Mouse (Mus musculus): Measurements from ENCODE around the gene Amotl1. TPM values are rescaled to one million over a fixed set of nuclear protein-coding genes. Genes with fewer than 3 reads are reported as not detected.

Gene Amotl1
- polyA plus RNA-seq, 1 experiment from 2014 or later = 33.7 TPM

- Histone ChIP-seq H3K36me3 (no peaks in the 10 kb centered on the region), H3K4me1 (no peaks in the 10 kb centered on the region), H3K27ac (peak overlapping the region; percentile 37; the same call in 1 of the 2 replicates), H3K9ac (no peak overlapping the region), H3K4me2 (replicated peaks) (no peak overlapping the region), H3K4me3 (no peak overlapping the region), H3K27me3 (no peaks in the 10 kb centered on the region), H3K9me3 (no peaks in the 10 kb centered on the region)
- ATAC-seq (ENCODE audit: insufficient number of reproducible peaks, insufficient read depth, low FRiP score, low TSS enrichment) = no peak
- WGBS = 92% methylated on average over 2 of the region's 2 CpGs
Measured at GRCm38 (mm10) chr9:14663591-14663990, 18.7 kb upstream of the Amotl1 start.

- Histone ChIP-seq H3K4me3 (no peak overlapping the region), H3K9ac (no peak overlapping the region), H3K27me3 (no peaks in the 10 kb centered on the region), H3K36me3 (no peaks in the 10 kb centered on the region), H3K27ac (peak overlapping the region; percentile 65; the same call in 1 of the 2 replicates), H3K4me2 (replicated peaks) (no peak overlapping the region), H3K9me3 (no peaks in the 10 kb centered on the region), H3K4me1 (no peaks in the 10 kb centered on the region)
- WGBS = 61% methylated on average over 7 of the region's 7 CpGs
- ATAC-seq (ENCODE audit: insufficient number of reproducible peaks, insufficient read depth, low FRiP score, low TSS enrichment) = no peak
Measured at GRCm38 (mm10) chr9:14662876-14663275, 18.0 kb upstream of the Amotl1 start.

GRCm38 (mm10) chr9:14662138-14662537, 17.3 kb upstream of the Amotl1 start:
- 73% methylated on average over 9 of the region's 9 CpGs for WGBS
- Histone ChIP-seq H3K9me3 (no peaks in the 10 kb centered on the region), H3K36me3 (no peaks in the 10 kb centered on the region), H3K9ac (no peak overlapping the region), H3K4me3 (no peak overlapping the region), H3K4me2 (replicated peaks) (no peak overlapping the region), H3K27ac (peak overlapping the region; percentile 65; the same call in 1 of the 2 replicates), H3K27me3 (no peaks in the 10 kb centered on the region), H3K4me1 (no peaks in the 10 kb centered on the region)
- no peak; the same call in 1 of the 2 replicates for ATAC-seq (ENCODE audit: insufficient number of reproducible peaks, insufficient read depth, low FRiP score, low TSS enrichment)

- no peak overlapping the region for H3K4me3 ChIP-seq
- no peak overlapping the region for H3K9ac ChIP-seq
- no peak for ATAC-seq (ENCODE audit: insufficient number of reproducible peaks, insufficient read depth, low FRiP score, low TSS enrichment)
- no peaks in the 10 kb centered on the region for H3K4me1 ChIP-seq
- no peaks in the 10 kb centered on the region for H3K27me3 ChIP-seq
- H3K36me3 ChIP-seq = no peaks in the 10 kb centered on the region
- WGBS = 42% methylated on average over 2 of the region's 2 CpGs
- no peak overlapping the region for H3K4me2 ChIP-seq (replicated peaks)
- no peak overlapping the region for H3K27ac ChIP-seq
- H3K9me3 ChIP-seq = no peaks in the 10 kb centered on the region
Measured at GRCm38 (mm10) chr9:14657926-14658325, 13.1 kb upstream of the Amotl1 start.

GRCm38 (mm10) chr9:14654010-14654409, 9.2 kb upstream of the Amotl1 start:
- H3K4me3 ChIP-seq = no peak overlapping the region
- no peaks in the 10 kb centered on the region for H3K9me3 ChIP-seq
- no peak for ATAC-seq (ENCODE audit: insufficient number of reproducible peaks, insufficient read depth, low FRiP score, low TSS enrichment)
- H3K27me3 ChIP-seq = no peaks in the 10 kb centered on the region
- no peak overlapping the region for H3K4me2 ChIP-seq (replicated peaks)
- no peaks in the 10 kb centered on the region for H3K4me1 ChIP-seq
- no peaks in the 10 kb centered on the region for H3K36me3 ChIP-seq
- no peak overlapping the region for H3K27ac ChIP-seq
- no peak overlapping the region for H3K9ac ChIP-seq
- WGBS = 79% methylated on average over 2 of the region's 2 CpGs

GRCm38 (mm10) chr9:14652761-14653160, 7.9 kb upstream of the Amotl1 start:
- no peak overlapping the region for H3K4me2 ChIP-seq (replicated peaks)
- no peak overlapping the region for H3K9ac ChIP-seq
- H3K27ac ChIP-seq = no peak overlapping the region
- ATAC-seq (ENCODE audit: insufficient number of reproducible peaks, insufficient read depth, low FRiP score, low TSS enrichment) = no peak
- H3K9me3 ChIP-seq = no peaks in the 10 kb centered on the region
- H3K27me3 ChIP-seq = no peaks in the 10 kb centered on the region
- no peak overlapping the region for H3K4me3 ChIP-seq
- H3K36me3 ChIP-seq = no peaks in the 10 kb centered on the region
- no peaks in the 10 kb centered on the region for H3K4me1 ChIP-seq
- 88% methylated on average over 1 of the region's 1 CpGs for WGBS

- H3K9me3 ChIP-seq = no peaks in the 10 kb centered on the region
- 84% methylated on average over 8 of the region's 8 CpGs for WGBS
- no peaks in the 10 kb centered on the region for H3K27me3 ChIP-seq
- no peak overlapping the region for H3K4me3 ChIP-seq
- peaks cover 9% of the 10 kb centered on the region for H3K4me1 ChIP-seq
- no peaks in the 10 kb centered on the region for H3K36me3 ChIP-seq
- H3K4me2 ChIP-seq (replicated peaks) = no peak overlapping the region
- ATAC-seq (ENCODE audit: insufficient number of reproducible peaks, insufficient read depth, low FRiP score, low TSS enrichment) = no peak
- no peak overlapping the region for H3K9ac ChIP-seq
- no peak overlapping the region for H3K27ac ChIP-seq
Measured at GRCm38 (mm10) chr9:14647849-14648248, 3.0 kb upstream of the Amotl1 start.

GRCm38 (mm10) chr9:14646641-14647040, 1.8 kb upstream of the Amotl1 start:
- peaks cover 21% of the 10 kb centered on the region for H3K4me1 ChIP-seq
- H3K27me3 ChIP-seq = no peaks in the 10 kb centered on the region
- no peak overlapping the region for H3K27ac ChIP-seq
- no peak overlapping the region for H3K4me3 ChIP-seq
- H3K36me3 ChIP-seq = no peaks in the 10 kb centered on the region
- WGBS = 96% methylated on average over 1 of the region's 1 CpGs
- no peak overlapping the region for H3K4me2 ChIP-seq (replicated peaks)
- no peak overlapping the region for H3K9ac ChIP-seq
- no peaks in the 10 kb centered on the region for H3K9me3 ChIP-seq
- no peak for ATAC-seq (ENCODE audit: insufficient number of reproducible peaks, insufficient read depth, low FRiP score, low TSS enrichment)

- Histone ChIP-seq H3K4me2 (replicated peaks) (no peak overlapping the region), H3K4me1 (peaks cover 27% of the 10 kb centered on the region), H3K9me3 (no peaks in the 10 kb centered on the region), H3K9ac (no peak overlapping the region), H3K36me3 (no peaks in the 10 kb centered on the region), H3K27me3 (no peaks in the 10 kb centered on the region), H3K4me3 (no peak overlapping the region), H3K27ac (no peak overlapping the region)
- no peak for ATAC-seq (ENCODE audit: insufficient number of reproducible peaks, insufficient read depth, low FRiP score, low TSS enrichment)
- 71% methylated on average over 3 of the region's 3 CpGs for WGBS
Measured at GRCm38 (mm10) chr9:14646061-14646460, 1.2 kb upstream of the Amotl1 start.

- no peaks in the 10 kb centered on the region for H3K36me3 ChIP-seq
- peak overlapping the region; percentile 85 for H3K27ac ChIP-seq
- ATAC-seq (ENCODE audit: insufficient number of reproducible peaks, insufficient read depth, low FRiP score, low TSS enrichment) = no peak
- H3K4me1 ChIP-seq = peaks cover 38% of the 10 kb centered on the region
- WGBS = 57% methylated on average over 6 of the region's 6 CpGs
- H3K4me2 ChIP-seq (replicated peaks) = no peak overlapping the region
- no peaks in the 10 kb centered on the region for H3K9me3 ChIP-seq
- H3K4me3 ChIP-seq = no peak overlapping the region
- no peak overlapping the region for H3K9ac ChIP-seq
- H3K27me3 ChIP-seq = no peaks in the 10 kb centered on the region
Measured at GRCm38 (mm10) chr9:14643328-14643727, 1.5 kb downstream of the Amotl1 start.

- WGBS = 9% methylated on average over 5 of the region's 5 CpGs
- Histone ChIP-seq H3K4me3 (no peak overlapping the region), H3K9ac (no peak overlapping the region), H3K4me1 (peaks cover 38% of the 10 kb centered on the region), H3K9me3 (no peaks in the 10 kb centered on the region), H3K4me2 (replicated peaks) (no peak overlapping the region), H3K27me3 (no peaks in the 10 kb centered on the region), H3K36me3 (no peaks in the 10 kb centered on the region), H3K27ac (peak overlapping the region; percentile 85)
- ATAC-seq (ENCODE audit: insufficient number of reproducible peaks, insufficient read depth, low FRiP score, low TSS enrichment) = peak; percentile 72
Measured at GRCm38 (mm10) chr9:14642251-14643021, 2.4 kb downstream of the Amotl1 start.

- no peaks in the 10 kb centered on the region for H3K9me3 ChIP-seq
- no peaks in the 10 kb centered on the region for H3K27me3 ChIP-seq
- no peak overlapping the region for H3K9ac ChIP-seq
- ATAC-seq (ENCODE audit: insufficient number of reproducible peaks, insufficient read depth, low FRiP score, low TSS enrichment) = no peak
- peaks cover 38% of the 10 kb centered on the region for H3K4me1 ChIP-seq
- no peak overlapping the region for H3K4me2 ChIP-seq (replicated peaks)
- 26% methylated on average over 7 of the region's 7 CpGs for WGBS
- peak overlapping the region; percentile 85 for H3K27ac ChIP-seq
- no peak overlapping the region for H3K4me3 ChIP-seq
- no peaks in the 10 kb centered on the region for H3K36me3 ChIP-seq
Measured at GRCm38 (mm10) chr9:14641310-14642067, 3.4 kb downstream of the Amotl1 start.

Data from embryonic facial prominence, embryonic 12.5 days (tissue).